Mouse (Mus musculus) brain, embryonic 18.5 days (tissue): Measurements from ENCODE around the gene Hacd2.

ENCODE experiments used
- DNase-seq: peaks from one replicate; pipeline ENCODE4 v3.0.0-alpha.2; 2012; ENCODE audit warnings: low read depth, low spot score

The Hacd2 gene

GRCm38 (mm10) chr16:35054432-35055193 lies 32.4 kb downstream of the Hacd2 start:
- DNase-seq: no peak

- no peak for DNase-seq
These were observed 32.9 kb downstream of the Hacd2 start for GRCm38 (mm10) chr16:35055194-35055506.

GRCm38 (mm10) chr16:35055861-35056260 lies 33.6 kb downstream of the Hacd2 start:
- DNase-seq: no peak

GRCm38 (mm10) chr16:35056306-35056705 lies 34.1 kb downstream of the Hacd2 start:
- DNase-seq: peak; percentile 36

- DNase-seq: no peak
These were observed 34.6 kb downstream of the Hacd2 start for GRCm38 (mm10) chr16:35056786-35057185.

- DNase-seq: no peak
These were observed 38.8 kb downstream of the Hacd2 start for GRCm38 (mm10) chr16:35061017-35061416.

GRCm38 (mm10) chr16:35065724-35066123 lies 43.5 kb downstream of the Hacd2 start:
- DNase-seq: no peak

GRCm38 (mm10) chr16:35067095-35067494 lies 44.9 kb downstream of the Hacd2 start:
- DNase-seq: no peak

- no peak for DNase-seq
These were observed 45.4 kb downstream of the Hacd2 start for GRCm38 (mm10) chr16:35067631-35068030.

GRCm38 (mm10) chr16:35068886-35069285 lies 46.7 kb downstream of the Hacd2 start:
- DNase-seq: no peak

- no peak for DNase-seq
These were observed 52.2 kb downstream of the Hacd2 start for GRCm38 (mm10) chr16:35074436-35074835.

- DNase-seq: no peak
These were observed 53.4 kb downstream of the Hacd2 start for GRCm38 (mm10) chr16:35075643-35076042.

- DNase-seq: no peak
These were observed 71.3 kb downstream of the Hacd2 start for GRCm38 (mm10) chr16:35093500-35093899.

GRCm38 (mm10) chr16:35097870-35098530 lies 75.8 kb downstream of the Hacd2 start:
- DNase-seq: no peak

- DNase-seq: no peak
These were observed 79.7 kb downstream of the Hacd2 start for GRCm38 (mm10) chr16:35101751-35102420.

- no peak for DNase-seq
These were observed 80.8 kb downstream of the Hacd2 start for GRCm38 (mm10) chr16:35102866-35103620.

- no peak for DNase-seq
These were observed 85.8 kb downstream of the Hacd2 start for GRCm38 (mm10) chr16:35107985-35108384.

- no peak for DNase-seq
These were observed 86.9 kb downstream of the Hacd2 start for GRCm38 (mm10) chr16:35109156-35109555.

- DNase-seq: no peak
These were observed 87.5 kb downstream of the Hacd2 start for GRCm38 (mm10) chr16:35109656-35110291.

- peak; percentile 52 for DNase-seq
These were observed 88.3 kb downstream of the Hacd2 start for GRCm38 (mm10) chr16:35110410-35111142.

GRCm38 (mm10) chr16:35111143-35111620 lies 89.0 kb downstream of the Hacd2 start:
- DNase-seq: no peak
